Mouse (Mus musculus) liver, embryonic 16.5 days (tissue): ENCODE results near the gene Gm10203. TPM values are rescaled to one million over a fixed set of nuclear protein-coding genes. Genes with fewer than 3 reads are reported as not detected.

Experiments used
- ATAC-seq: fragments of 200-750 bp; cut with Nextera tagmentation; 2 replicates; pipeline ENCODE4 v1.8.0; 2017; ENCODE audit warnings: low read depth, mild to moderate bottlenecking, moderate number of reproducible peaks, moderate library complexity
- H3K27ac ChIP-seq: fragments of 300-500 bp; sonication (generic); 2 replicates; pipeline ENCODE4 v1.5.1; 2014; ENCODE audit warnings: mild to moderate bottlenecking, low read length
- H3K27me3 ChIP-seq: fragments of 300-500 bp; sonication (generic); 2 replicates; pipeline ENCODE4 v1.6.1; 2014; ENCODE audit warnings: low read depth, low read length, mixed read lengths; ENCODE audit not compliant: control insufficient read depth, insufficient read depth
- H3K36me3 ChIP-seq: fragments of 300-500 bp; sonication (generic); 2 replicates; pipeline ENCODE4 v1.6.1; 2014; ENCODE audit warnings: mild to moderate bottlenecking; ENCODE audit not compliant: control insufficient read depth, insufficient read depth
- H3K4me1 ChIP-seq: fragments of 300-500 bp; sonication (generic); 2 replicates; pipeline ENCODE4 v1.6.1; 2014; ENCODE audit warnings: low read depth, low read length, mixed read lengths; ENCODE audit not compliant: control insufficient read depth
- H3K4me2 ChIP-seq: fragments of 300-500 bp; sonication (generic); 2 replicates; pipeline ENCODE4 v1.6.1; 2014; ENCODE audit warnings: low read depth, low read length, mixed read lengths
- H3K4me3 ChIP-seq: fragments of 300-500 bp; sonication (generic); 2 replicates; pipeline ENCODE4 v1.5.1; 2014; ENCODE audit warnings: low read depth, mild to moderate bottlenecking, low read length
- H3K9ac ChIP-seq: fragments of 300-500 bp; sonication (generic); 2 replicates; pipeline ENCODE4 v1.6.1; 2014; ENCODE audit warnings: low read depth, low read length
- H3K9me3 ChIP-seq: fragments of 300-500 bp; sonication (generic); replicated peaks from 2 replicates; pipeline ENCODE4 v1.6.1; 2016; ENCODE audit warnings: low read length; ENCODE audit not compliant: control insufficient read depth
- WGBS: fragments of 180-500 bp; shearing (Covaris S2); extraction: QIAGEN DNeasy Blood & Tissue Kit; methylation state at CpG from one replicate; pipeline ENCODE4 v1.1.7; 2014; ENCODE audit not compliant: insufficient replicate concordance; 5-methylcytosine and 5-hydroxymethylcytosine counted together
- polyA plus RNA-seq: library from polyadenylated mRNA; unstranded; fragments of >200 nt; fragmentation: Nextera tagmentation; extraction: Ambion mirVana; gene quantifications from 2 replicates; pipeline ENCODE4 v1.2.1, GENCODE M21; 2015

The Gm10203 gene
- polyA plus RNA-seq, 1 experiment from 2014 or later: not detected

DNA sequence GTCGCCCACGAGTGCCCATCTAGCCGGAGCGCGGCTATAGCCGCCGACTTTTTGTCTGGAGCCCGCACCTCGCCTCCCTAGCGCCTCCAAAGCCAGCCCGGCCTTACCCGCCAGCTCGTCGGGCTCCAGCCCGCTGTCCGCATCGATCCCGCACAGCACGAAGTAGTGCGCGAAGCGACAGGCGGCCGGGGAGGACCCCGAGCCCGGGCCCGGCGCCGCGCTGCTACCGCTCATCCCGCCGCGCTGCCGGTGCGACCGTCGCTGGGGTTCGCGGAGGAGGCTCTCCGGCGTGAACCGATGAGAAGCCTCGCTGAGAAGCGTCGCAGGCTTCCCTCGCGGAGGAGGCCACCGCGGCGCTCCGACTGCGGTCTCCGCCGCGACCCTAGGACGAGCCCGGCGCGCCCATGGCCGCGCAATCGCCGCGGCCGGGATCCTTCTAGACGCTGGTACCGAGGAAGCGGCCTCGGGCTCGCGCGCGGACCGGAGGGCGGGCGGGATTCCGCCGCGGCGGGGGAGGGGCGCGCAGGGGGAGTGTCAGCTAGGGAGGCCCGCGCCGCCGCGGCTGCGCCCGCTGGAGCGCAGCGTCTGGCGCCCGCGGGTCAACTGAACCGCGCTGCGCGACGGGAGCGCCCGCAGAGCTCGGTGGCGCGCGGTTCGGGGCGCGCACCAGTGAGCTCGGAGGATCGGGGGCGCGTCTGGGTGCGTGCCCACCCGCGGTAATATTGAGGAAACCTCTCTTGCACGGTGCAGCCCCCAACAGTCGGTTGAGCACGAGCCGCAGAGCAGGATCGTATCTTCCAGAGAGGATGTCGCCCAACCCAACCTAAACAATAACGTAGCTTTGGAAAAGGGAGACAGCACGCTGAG lies 28.7 kb upstream of the Gm10203 start, which contains the start of gene Dennd5b:
TSS of gene Dennd5b (minus strand) at position 605 of the 867 bp plus-strand sequence.
- peak within 1 kb of the TSS; percentile 79 for H3K27ac ChIP-seq
- peaks cover 21% of the 10 kb centered on the region for H3K27me3 ChIP-seq
- peak within 1 kb of the TSS; percentile 66 for H3K9ac ChIP-seq
- H3K36me3 ChIP-seq: no peaks in the 10 kb centered on the region
- WGBS: under 1% methylated on average over 123 of the region's 124 CpGs
- ATAC-seq: peak; percentile 80
- H3K9me3 ChIP-seq: no peaks in the 10 kb centered on the region
- peak within 1 kb of the TSS; percentile 54 for H3K4me2 ChIP-seq
- H3K4me3 ChIP-seq: peak within 1 kb of the TSS; percentile 66
- H3K4me1 ChIP-seq: no peaks in the 10 kb centered on the region

DNA sequence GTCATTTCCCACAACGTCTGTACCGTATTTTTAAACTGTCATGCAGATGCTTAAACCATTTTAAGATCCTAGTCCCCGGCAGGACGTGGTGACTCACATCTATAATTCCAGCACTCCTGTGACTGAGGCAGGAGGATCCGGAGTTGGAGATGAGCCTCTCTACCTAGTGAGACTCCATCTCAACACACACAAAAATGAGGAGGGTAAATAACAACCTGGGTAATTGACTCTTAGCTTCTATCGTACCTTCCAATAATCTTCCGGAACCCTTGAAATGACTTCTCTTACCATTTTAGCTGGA lies 28.1 kb upstream of the Gm10203 start:
- Histone ChIP-seq H3K4me1 (no peaks in the 10 kb centered on the region), H3K27ac (peak overlapping the region; percentile 59; the same call in 1 of the 2 replicates), H3K9ac (no peak overlapping the region; the same call in 1 of the 2 replicates), H3K9me3 (no peaks in the 10 kb centered on the region), H3K27me3 (peaks cover 21% of the 10 kb centered on the region), H3K36me3 (no peaks in the 10 kb centered on the region), H3K4me3 (peak overlapping the region; percentile 66), H3K4me2 (peak overlapping the region; percentile 54)
- ATAC-seq: no peak; the same call in 1 of the 2 replicates
- WGBS: 11% methylated on average over 7 of the region's 7 CpGs

DNA sequence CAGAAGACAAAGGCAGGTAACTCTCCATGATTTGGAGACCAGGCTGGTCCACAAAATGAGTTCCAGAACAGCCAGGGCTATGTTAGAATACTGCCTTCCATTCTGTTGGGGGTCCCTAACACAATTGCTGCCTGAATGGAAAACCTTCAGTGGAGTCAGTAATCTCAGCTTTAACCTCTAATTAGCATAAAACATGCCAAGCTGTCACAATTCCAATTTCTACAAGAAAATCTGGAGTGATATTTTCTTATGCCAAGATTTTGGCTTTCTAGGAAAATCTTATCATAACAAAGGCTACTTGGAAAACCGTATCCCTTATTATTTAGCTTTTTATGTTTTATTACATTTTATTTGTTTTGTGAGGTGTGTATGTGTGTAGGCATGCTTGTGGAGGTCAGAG lies 26.5 kb upstream of the Gm10203 start:
- 69% methylated on average over 1 of the region's 1 CpGs for WGBS
- Histone ChIP-seq H3K4me1 (no peaks in the 10 kb centered on the region), H3K4me3 (no peak overlapping the region), H3K4me2 (no peak overlapping the region), H3K9ac (no peak overlapping the region), H3K9me3 (no peaks in the 10 kb centered on the region), H3K27me3 (peaks cover 21% of the 10 kb centered on the region), H3K27ac (no peak overlapping the region), H3K36me3 (no peaks in the 10 kb centered on the region)
- ATAC-seq: no peak

DNA sequence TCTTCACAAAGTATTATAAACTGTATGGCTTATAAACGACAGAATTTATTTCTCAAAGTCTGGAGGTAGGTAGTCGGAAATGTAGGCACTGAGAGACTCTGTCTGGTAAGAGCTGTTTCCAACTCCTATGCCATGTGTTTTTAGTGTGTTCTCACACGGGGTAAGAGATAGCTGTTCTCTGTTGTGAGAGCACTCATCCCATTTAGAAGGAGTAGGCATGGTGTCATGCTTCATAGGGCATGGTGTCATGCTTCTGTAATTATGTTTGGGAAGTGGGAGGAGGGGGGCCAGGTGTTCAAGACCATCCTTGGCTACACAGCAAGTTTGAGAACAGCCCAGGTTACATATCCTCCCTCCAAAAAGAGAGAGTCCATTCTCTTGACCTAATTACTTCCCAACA lies 22.4 kb upstream of the Gm10203 start:
- Histone ChIP-seq H3K9me3 (no peaks in the 10 kb centered on the region), H3K4me3 (no peak overlapping the region), H3K4me1 (no peaks in the 10 kb centered on the region), H3K36me3 (no peaks in the 10 kb centered on the region), H3K27ac (no peak overlapping the region), H3K4me2 (no peak overlapping the region), H3K27me3 (no peaks in the 10 kb centered on the region), H3K9ac (no peak overlapping the region)
- 45% methylated on average over 3 of the region's 3 CpGs for WGBS
- ATAC-seq: no peak

DNA sequence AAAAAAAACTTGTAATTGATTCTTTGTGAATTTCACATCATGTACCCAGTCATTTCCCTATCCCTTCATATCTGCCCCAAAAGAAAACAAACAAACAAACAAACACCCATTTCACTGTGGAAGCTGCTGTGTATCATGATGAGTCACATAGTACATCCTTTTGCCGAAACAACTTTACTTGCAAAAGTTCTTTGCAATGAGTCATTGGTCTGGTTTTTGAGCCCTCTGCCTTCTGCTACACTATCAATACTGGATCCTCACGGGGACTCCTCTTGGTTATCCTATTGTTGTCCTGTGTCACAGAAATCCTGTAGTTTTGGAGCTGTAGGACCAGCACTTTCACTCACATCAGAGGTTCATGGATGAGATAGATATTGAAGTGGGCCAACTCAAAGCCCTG lies 21.1 kb upstream of the Gm10203 start:
- no peak overlapping the region for H3K4me3 ChIP-seq
- no peaks in the 10 kb centered on the region for H3K36me3 ChIP-seq
- H3K9ac ChIP-seq: no peak overlapping the region
- H3K4me1 ChIP-seq: no peaks in the 10 kb centered on the region
- H3K9me3 ChIP-seq: no peaks in the 10 kb centered on the region
- 55% methylated on average over 2 of the region's 2 CpGs for WGBS
- H3K27me3 ChIP-seq: no peaks in the 10 kb centered on the region
- no peak overlapping the region for H3K27ac ChIP-seq
- no peak for ATAC-seq
- H3K4me2 ChIP-seq: no peak overlapping the region

DNA sequence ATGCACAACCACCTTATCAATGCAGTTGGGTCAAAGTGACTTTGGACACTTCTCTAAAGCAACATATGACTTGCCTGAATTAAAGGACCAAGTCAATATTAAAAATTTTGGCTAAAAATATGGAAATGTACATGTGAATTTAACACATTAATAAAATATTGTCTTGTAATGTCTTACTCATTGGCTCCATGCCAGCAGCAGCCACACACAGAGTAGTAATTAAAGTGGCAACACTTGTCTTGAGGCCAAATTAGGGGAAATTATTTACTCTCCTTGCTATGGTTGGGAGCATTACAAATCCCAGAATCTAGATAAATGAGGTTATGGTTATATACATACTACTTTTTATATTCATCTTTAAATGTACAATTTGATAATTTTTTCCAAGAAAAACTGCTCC lies 13.0 kb upstream of the Gm10203 start:
- Histone ChIP-seq H3K4me1 (no peaks in the 10 kb centered on the region), H3K4me2 (no peak overlapping the region), H3K4me3 (no peak overlapping the region), H3K36me3 (no peaks in the 10 kb centered on the region), H3K27me3 (no peaks in the 10 kb centered on the region), H3K9ac (no peak overlapping the region), H3K27ac (no peak overlapping the region), H3K9me3 (no peaks in the 10 kb centered on the region)
- no peak for ATAC-seq

DNA sequence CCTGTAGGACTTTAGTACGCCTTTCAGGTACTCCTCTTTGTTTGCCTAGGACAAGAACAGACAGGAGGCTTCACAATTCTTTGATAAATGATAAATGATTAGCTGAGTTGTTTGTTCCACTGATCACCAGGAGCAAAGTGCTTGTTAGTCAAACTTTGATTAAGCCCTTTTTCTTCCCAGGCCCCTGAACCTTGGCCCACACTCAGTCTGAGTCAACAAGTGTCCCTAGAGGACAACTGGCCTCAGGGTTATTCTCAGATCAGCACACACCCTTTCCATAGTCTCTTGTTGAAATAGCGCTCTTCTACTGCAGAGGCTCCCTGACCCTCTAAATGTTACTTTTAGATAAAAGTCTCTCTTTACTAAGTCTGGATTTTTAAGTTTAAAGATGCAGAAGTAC lies 11.0 kb upstream of the Gm10203 start:
- no peak overlapping the region for H3K9ac ChIP-seq
- no peaks in the 10 kb centered on the region for H3K36me3 ChIP-seq
- no peak overlapping the region for H3K4me3 ChIP-seq
- peak; percentile 87 for ATAC-seq
- H3K27me3 ChIP-seq: no peaks in the 10 kb centered on the region
- H3K4me1 ChIP-seq: no peaks in the 10 kb centered on the region
- no peaks in the 10 kb centered on the region for H3K9me3 ChIP-seq
- WGBS: 48% methylated on average over 2 of the region's 2 CpGs
- no peak overlapping the region for H3K4me2 ChIP-seq
- H3K27ac ChIP-seq: no peak overlapping the region; the same call in 1 of the 2 replicates

DNA sequence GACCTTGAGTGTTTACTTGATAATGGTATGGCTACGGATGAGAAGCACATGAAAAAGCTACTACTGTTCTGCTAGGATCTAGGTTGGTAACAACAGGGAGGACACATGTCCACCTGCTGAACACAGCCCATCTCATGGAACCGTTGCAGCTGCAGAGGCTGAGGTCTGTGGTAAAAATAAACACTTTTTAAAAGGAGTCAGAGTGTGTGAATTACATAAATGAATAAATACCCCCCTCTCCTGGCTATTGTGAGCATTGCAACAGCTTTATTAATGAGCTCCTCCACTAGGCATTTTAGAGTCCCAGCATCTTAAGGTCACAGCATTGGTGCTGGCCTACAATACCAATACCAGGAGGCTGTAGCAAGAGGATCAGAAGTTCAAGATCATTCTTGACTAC lies 10.1 kb upstream of the Gm10203 start:
- ATAC-seq: peak; percentile 20
- Histone ChIP-seq H3K9ac (no peak overlapping the region), H3K4me1 (no peaks in the 10 kb centered on the region), H3K4me3 (no peak overlapping the region), H3K4me2 (no peak overlapping the region), H3K27ac (no peak overlapping the region), H3K9me3 (no peaks in the 10 kb centered on the region), H3K36me3 (no peaks in the 10 kb centered on the region), H3K27me3 (no peaks in the 10 kb centered on the region)
- 28% methylated on average over 2 of the region's 2 CpGs for WGBS

DNA sequence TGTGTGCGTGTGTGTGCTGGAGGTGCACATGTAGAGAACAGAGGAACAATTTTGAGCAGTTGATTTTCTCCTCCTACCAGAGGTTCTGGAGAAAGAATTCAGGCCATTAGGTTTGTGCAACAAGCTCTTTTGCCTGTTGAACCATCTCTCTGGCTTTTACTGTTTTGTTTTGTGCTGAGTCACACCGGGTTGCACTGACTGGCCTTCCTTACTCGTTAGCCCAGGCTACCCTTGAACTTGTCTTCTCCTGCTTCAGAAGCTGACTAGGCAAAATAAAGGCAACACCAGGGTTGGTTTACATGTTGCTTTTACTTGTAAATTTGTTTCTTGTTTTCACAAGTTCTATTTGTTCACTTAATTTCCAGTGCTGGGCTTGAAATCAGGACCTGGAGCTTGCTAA lies 6.9 kb upstream of the Gm10203 start:
- no peak overlapping the region for H3K9ac ChIP-seq
- H3K27me3 ChIP-seq: no peaks in the 10 kb centered on the region
- H3K27ac ChIP-seq: no peak overlapping the region
- H3K4me2 ChIP-seq: no peak overlapping the region
- no peak overlapping the region for H3K4me3 ChIP-seq
- H3K36me3 ChIP-seq: no peaks in the 10 kb centered on the region
- H3K9me3 ChIP-seq: no peaks in the 10 kb centered on the region
- ATAC-seq: no peak
- no peaks in the 10 kb centered on the region for H3K4me1 ChIP-seq
- 68% methylated on average over 3 of the region's 3 CpGs for WGBS
